Mouse (Mus musculus) embryonic stem cell, embryonic (primary cell): ENCODE results near the gene Prepl.

Experiments used
- CTCF ChIA-PET, 4 experiments: fragments of 300-600 bp in 2 of 4; fragments of 350-600 bp in 2 of 4; sonication (Branson Sonifier 250); formaldehyde crosslinking; loops; one replicate each; lab custom pipeline; 2022; ENCODE audit warnings: inconsistent platforms in 2 of 4; lab: Charles Lee
- POLR2A ChIA-PET, 4 experiments: fragments of 300-600 bp in 2 of 4; fragments of 350-600 bp in 2 of 4; sonication (Branson Sonifier 250); formaldehyde crosslinking; loops; one replicate each; lab custom pipeline; 2022; ENCODE audit warnings: antibody characterized with exemption in 4 of 4, inconsistent platforms in 1 of 4; lab: Charles Lee

Gene Prepl

DNA sequence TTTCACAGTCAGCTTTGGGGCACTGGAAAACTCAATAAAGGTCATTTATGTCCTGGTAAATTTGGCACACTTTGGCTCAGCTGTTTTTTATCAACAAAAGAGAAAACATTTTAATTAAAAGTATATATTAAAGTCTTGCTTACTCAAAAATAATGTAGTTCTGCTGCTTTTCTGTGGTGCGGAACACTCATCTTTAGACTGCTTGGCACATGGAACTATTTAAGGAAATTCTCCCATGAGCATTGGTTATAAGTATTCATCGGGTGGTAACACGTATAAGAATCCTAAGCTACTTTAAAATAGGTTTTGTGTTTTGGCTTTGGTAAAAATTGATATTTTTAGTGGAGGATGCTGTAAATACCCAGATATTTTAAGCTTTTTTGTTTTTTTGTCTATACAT lies 75.4 kb downstream of the Prepl start:
- POLR2A ChIA-PET: interaction anchor here in 1 of 4 experiments (0.8 to 1.5 kb wide), 4 partner anchors 8 to 18 kb away, joined by 3 to 11 read pairs (median 4); no protein-coding TSS in a partner anchor
- CTCF ChIA-PET: interaction anchor here in 2 of 4 experiments (1.0 to 1.2 kb wide), 2 partner anchors 9 kb away, joined by 4 to 6 read pairs; no protein-coding TSS in a partner anchor

DNA sequence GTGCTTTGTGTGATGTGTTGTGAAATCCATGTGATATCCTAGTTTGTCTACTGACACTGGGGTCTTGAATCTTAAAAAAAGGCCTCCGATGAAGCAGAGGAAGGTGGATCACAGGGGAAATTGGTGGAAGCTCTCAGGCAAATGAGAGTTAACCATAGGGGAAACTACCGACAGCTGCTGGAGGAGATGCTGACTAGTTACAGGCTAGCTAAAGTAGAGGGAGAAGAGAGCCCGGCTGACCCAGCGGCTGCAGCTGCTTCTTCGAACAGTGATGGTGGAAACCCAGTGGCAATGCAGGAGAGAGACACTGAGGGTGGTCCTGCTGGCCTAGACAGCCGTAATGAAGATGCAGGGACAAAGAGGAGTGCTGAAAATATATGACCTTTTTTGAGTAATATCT lies 76.6 kb downstream of the Prepl start:
- POLR2A ChIA-PET: interaction anchor here in 1 of 4 experiments (0.8 to 1.5 kb wide), 2 partner anchors 11 to 273 kb away, joined by 3 to 11 read pairs; no protein-coding TSS in a partner anchor
- CTCF ChIA-PET: interaction anchor here in 2 of 4 experiments (0.6 to 1.2 kb wide), 2 partner anchors 10 kb away, joined by 6 to 9 read pairs; no protein-coding TSS in a partner anchor
